Mouse (Mus musculus) cortical plate, adult 2 months (tissue): Measurements from ENCODE around the gene Pnliprp2.

Experiments
- CTCF ChIP-seq: fragments of 200-500 bp; IDR thresholded peaks from 2 replicates; pipeline ENCODE4 v1.5.1; 2011; ENCODE audit warnings: mild to moderate bottlenecking, control low read depth, low read length; ENCODE audit not compliant: insufficient read depth; ENCODE audit errors: extremely low read depth
- POLR2A ChIP-seq: fragments of 200-500 bp; IDR thresholded peaks from 2 replicates; pipeline ENCODE4 v1.6.1; 2011; ENCODE audit warnings: mild to moderate bottlenecking, low read length, control low read depth; ENCODE audit not compliant: insufficient read depth; ENCODE audit errors: extremely low read depth

- TF ChIP-seq POLR2A (no peak), CTCF (no peak)
These were observed 35.7 kb downstream of the Pnliprp2 start for GRCm38 (mm10) chr19:58795114-58795669.
